27 mouse cellular contexts compared by ENCODE assay signal in genomic region chr12:111237611-111238188, GRCm38 (mm10). TPM values are rescaled to one million over a fixed set of nuclear protein-coding genes. Genes with fewer than 3 reads are reported as not detected.
A peak's percentile ranks its signal among the peaks of the same experiment; 100 is the strongest.
DNase-seq lines count a peak whose midpoint lies in the region; ATAC-seq and TF ChIP-seq lines count a peak whose summit lies in the region.
"Had no signal": no experiment of that assay in that cellular context is flagged by ENCODE, and none has a peak within 500 bp of the region (broad histone marks: within the 10 kb centered on the region; RNA-seq: fewer than 3 reads in every experiment).

No protein-coding gene starts in this region.

- DNase-seq in frontal cortex, postnatal 25 days (ENCODE audit: low spot score in 2 of 2) = no peak
- DNase-seq in limb, embryonic 11.5 days (ENCODE audit: low spot score) = no peak
- DNase-seq in limb, embryonic 10.5 days (ENCODE audit: low spot score) = no peak
- DNase-seq in ES-E14 (ENCODE audit: low read depth, low spot score) = no peak
- no peak for DNase-seq in forebrain, embryonic 11.5 days (ENCODE audit: low spot score)
- DNase-seq in gastrocnemius, postnatal 25 days = no peak
- DNase-seq: adrenal gland, postnatal 36 days; cerebellum, adult 18-20 months; forebrain, postnatal 0 days; heart, adult 2 months; heart, postnatal 4 days; kidney, postnatal 25 days; liver, postnatal 0 days; retina, postnatal 1 day had no signal

- no peak overlapping the region for H3K4me2 ChIP-seq in limb, embryonic 11.5 days (ENCODE audit: low read depth, severe bottlenecking)
- no peak overlapping the region for H3K4me2 ChIP-seq in limb, embryonic 15.5 days
- no peak overlapping the region for H3K4me2 ChIP-seq in forebrain, embryonic 11.5 days (ENCODE audit: low read depth, low read length, severe bottlenecking)
- H3K4me2 ChIP-seq: heart, embryonic 15.5 days; midbrain, embryonic 12.5 days had no signal

- no peaks in the 10 kb centered on the region for H3K4me1 ChIP-seq in limb, embryonic 11.5 days (ENCODE audit: control insufficient read depth, insufficient read depth, low read length)
- no peaks in the 10 kb centered on the region for H3K4me1 ChIP-seq in limb, embryonic 10.5 days
- peaks cover 5 to 15% of the 10 kb centered on the region in 2 experiments for H3K4me1 ChIP-seq in ES-E14 (ENCODE audit: control insufficient read depth in 2 of 2, insufficient read depth in 2 of 2, low read length in 2 of 2, poor library complexity in 1 of 2)
- peaks cover 20% of the 10 kb centered on the region; the same call in 1 of the 2 replicates for H3K4me1 ChIP-seq in limb, embryonic 15.5 days
- H3K4me1 ChIP-seq in forebrain, embryonic 11.5 days (replicated peaks; ENCODE audit: control insufficient read depth, insufficient read depth, low read length) = no peaks in the 10 kb centered on the region; the same call in 1 of the 2 replicates
- H3K4me1 ChIP-seq: midbrain, embryonic 12.5 days had no signal

- peak; percentile 50; the same call in 1 of the 2 replicates for ATAC-seq in frontal cortex, adult (ENCODE audit: low TSS enrichment)
- ATAC-seq in limb, embryonic 11.5 days (ENCODE audit: insufficient number of reproducible peaks, low FRiP score, low TSS enrichment, low read depth) = no peak
- ATAC-seq in limb, embryonic 15.5 days (ENCODE audit: insufficient number of reproducible peaks, low FRiP score, low TSS enrichment, low read depth) = no peak
- no peak for ATAC-seq in forebrain, embryonic 11.5 days (replicated peaks; ENCODE audit: low FRiP score)
- ATAC-seq: forebrain, postnatal 0 days; hindbrain, embryonic 16.5 days; intestine, embryonic 16.5 days; liver, postnatal 0 days had no signal

- no peak overlapping the region for H3K9ac ChIP-seq in limb, embryonic 11.5 days (ENCODE audit: low read length)
- peak overlapping the region; percentile 12; the same call in 1 of the 2 replicates for H3K9ac ChIP-seq in ES-E14 (ENCODE audit: insufficient read depth, low read depth, low read length, poor library complexity, severe bottlenecking)
- no peak overlapping the region for H3K9ac ChIP-seq in limb, embryonic 15.5 days
- no peak overlapping the region for H3K9ac ChIP-seq in forebrain, embryonic 11.5 days (ENCODE audit: low read length)
- H3K9ac ChIP-seq: forebrain, postnatal 0 days; heart, embryonic 15.5 days; liver, postnatal 0 days; midbrain, embryonic 12.5 days had no signal

- no peaks in the 10 kb centered on the region for H3K9me3 ChIP-seq in limb, embryonic 11.5 days (ENCODE audit: control insufficient read depth, low read length)
- no peaks in the 10 kb centered on the region for H3K9me3 ChIP-seq in limb, embryonic 10.5 days (replicated peaks)
- no peaks in the 10 kb centered on the region for H3K9me3 ChIP-seq in ES-E14 (ENCODE audit: control insufficient read depth, insufficient read depth, low read depth, low read length)
- H3K9me3 ChIP-seq in limb, embryonic 15.5 days = no peaks in the 10 kb centered on the region
- H3K9me3 ChIP-seq in forebrain, embryonic 11.5 days (ENCODE audit: control insufficient read depth, low read length) = no peaks in the 10 kb centered on the region
- H3K9me3 ChIP-seq: heart, embryonic 15.5 days; midbrain, embryonic 12.5 days had no signal

- 94% methylated on average over 16 of the region's 16 CpGs for WGBS in limb, embryonic 11.5 days
- WGBS in limb, embryonic 10.5 days = 95% methylated on average over 16 of the region's 16 CpGs
- WGBS in limb, embryonic 15.5 days = 91% methylated on average over 16 of the region's 16 CpGs
- WGBS in forebrain, embryonic 11.5 days = 96% methylated on average over 16 of the region's 16 CpGs

- in situ Hi-C loops in ES-E14 (cut with MboI; ENCODE audit: low sequenced_read_pairs in 2 of 2, unreplicated experiment in 2 of 2) = no loop called here

- H3K4me3 ChIP-seq in limb, embryonic 11.5 days (ENCODE audit: low read depth, low read length) = no peak overlapping the region
- H3K4me3 ChIP-seq in limb, embryonic 10.5 days = no peak overlapping the region
- H3K4me3 ChIP-seq in ES-E14 (ENCODE audit: insufficient read depth in 1 of 2, low read depth in 1 of 2, low read length in 2 of 2, poor library complexity in 1 of 2, severe bottlenecking in 1 of 2) = peak overlapping the region in 1 of 2 experiments; percentile 9; a peak in 2 of 4 replicates
- no peak overlapping the region for H3K4me3 ChIP-seq in limb, embryonic 15.5 days
- no peak overlapping the region for H3K4me3 ChIP-seq in forebrain, embryonic 11.5 days (ENCODE audit: low read depth, low read length)
- H3K4me3 ChIP-seq: heart, adult 2 months; heart, embryonic 15.5 days; midbrain, embryonic 12.5 days had no signal

- peaks cover 8% of the 10 kb centered on the region; the same call in 1 of the 2 replicates for H3K36me3 ChIP-seq in limb, embryonic 11.5 days (ENCODE audit: control insufficient read depth, insufficient read depth, low read length)
- peaks cover 59% of the 10 kb centered on the region for H3K36me3 ChIP-seq in limb, embryonic 10.5 days
- H3K36me3 ChIP-seq in ES-E14 (ENCODE audit: control insufficient read depth, insufficient read depth, low read length, poor library complexity, severe bottlenecking) = peaks cover 3% of the 10 kb centered on the region; the same call in 1 of the 2 replicates
- peaks cover 38% of the 10 kb centered on the region for H3K36me3 ChIP-seq in limb, embryonic 15.5 days
- no peaks in the 10 kb centered on the region; the same call in 1 of the 2 replicates for H3K36me3 ChIP-seq in forebrain, embryonic 11.5 days (ENCODE audit: control insufficient read depth, insufficient read depth, low read length)
- H3K36me3 ChIP-seq: heart, embryonic 15.5 days had no signal

- 0 out of 2 replicates have a peak overlapping the region, but pooled peaks have one; percentile 30 for H3K27ac ChIP-seq in limb, embryonic 11.5 days (replicated peaks; ENCODE audit: low read depth, low read length)
- H3K27ac ChIP-seq in limb, embryonic 10.5 days = no peak overlapping the region
- H3K27ac ChIP-seq in ES-E14 (ENCODE audit: insufficient read depth, low read depth, low read length, poor library complexity, severe bottlenecking) = no peak overlapping the region
- peak overlapping the region; percentile 40; the same call in 1 of the 2 replicates for H3K27ac ChIP-seq in limb, embryonic 15.5 days
- no peak overlapping the region for H3K27ac ChIP-seq in forebrain, embryonic 11.5 days (ENCODE audit: low read depth, low read length)
- H3K27ac ChIP-seq: heart, adult 2 months; midbrain, embryonic 12.5 days had no signal

- H3K27me3 ChIP-seq in limb, embryonic 11.5 days (ENCODE audit: control insufficient read depth, insufficient read depth, low read length) = no peaks in the 10 kb centered on the region; the same call in 1 of the 2 replicates
- no peaks in the 10 kb centered on the region for H3K27me3 ChIP-seq in limb, embryonic 10.5 days (ENCODE audit: low read depth, poor library complexity, severe bottlenecking)
- H3K27me3 ChIP-seq in limb, embryonic 15.5 days = no peaks in the 10 kb centered on the region
- H3K27me3 ChIP-seq in forebrain, embryonic 11.5 days (ENCODE audit: control insufficient read depth, insufficient read depth, low read length) = no peaks in the 10 kb centered on the region
- H3K27me3 ChIP-seq: CH12.LX; heart, embryonic 15.5 days; midbrain, embryonic 12.5 days had no signal

TF ChIP-seq in ES-E14, 5 proteins besides CTCF, POLR2A, EP300 and RAD21:
- TF ChIP-seq ZC3H11A (IDR thresholded peaks at IDR 0.05; ENCODE audit: borderline replicate concordance, low read depth, low read length) (no peak), CHD2 (IDR thresholded peaks at IDR 0.05; ENCODE audit: low read depth, low read length) (no peak), HCFC1 (IDR thresholded peaks at IDR 0.05; ENCODE audit: borderline replicate concordance, insufficient read depth, low read length) (no peak), ZNF384 (IDR thresholded peaks at IDR 0.05; ENCODE audit: low read depth, low read length) (no peak), MAFK (IDR thresholded peaks at IDR 0.05; ENCODE audit: insufficient read depth, low read depth, low read length) (no peak)

RNA-seq across cellular contexts. Expression of gene Amn, which starts 33.2 kb away (rescaled TPM):
- polyA plus RNA-seq in limb, embryonic 11.5 days (2014; fragmentation: Nextera tagmentation; extraction: Ambion mirVana) = 0.28 and 0.29 TPM in 2 replicates
- polyA plus RNA-seq in limb, embryonic 10.5 days (2016; fragmentation: Nextera tagmentation; extraction: Ambion mirVana) = 0.30 and 0.33 TPM in 2 replicates
- total RNA-seq in ES-E14 (2012; rRNA removed) = 9.3 and 15.5 TPM in 2 replicates
- 1.0 and 1.2 TPM in 2 replicates for polyA plus RNA-seq in limb, embryonic 15.5 days (2015; fragmentation: Nextera tagmentation; extraction: Ambion mirVana)
- polyA plus RNA-seq in forebrain, embryonic 11.5 days (2014; fragmentation: Nextera tagmentation; extraction: Ambion mirVana) = 0.45 TPM in 1 of 2 replicates, not detected in the other
- not detected for total RNA-seq in gastrocnemius, postnatal 25 days (2021)
- total RNA-seq: adrenal gland, postnatal 36 days; gastrocnemius, adult 8-10 months; heart, adult 2 months; monocyte, adult 5-6 weeks had no signal
- polyA plus RNA-seq: heart, adult 2 months; neural tube, embryonic 11.5 days had no signal

RNA-seq across cellular contexts. Expression of gene 4930595D18Rik, which starts 53.4 kb away (rescaled TPM):
- polyA plus RNA-seq in limb, embryonic 11.5 days (2014; fragmentation: Nextera tagmentation; extraction: Ambion mirVana) = not detected in 2 replicates
- not detected in 2 replicates for polyA plus RNA-seq in limb, embryonic 10.5 days (2016; fragmentation: Nextera tagmentation; extraction: Ambion mirVana)
- not detected in 2 replicates for total RNA-seq in ES-E14 (2012; rRNA removed)
- polyA plus RNA-seq in limb, embryonic 15.5 days (2015; fragmentation: Nextera tagmentation; extraction: Ambion mirVana) = not detected in 2 replicates
- polyA plus RNA-seq in forebrain, embryonic 11.5 days (2014; fragmentation: Nextera tagmentation; extraction: Ambion mirVana) = not detected in 2 replicates
- not detected for total RNA-seq in gastrocnemius, postnatal 25 days (2021)
- total RNA-seq: adrenal gland, postnatal 36 days; CH12.LX; gastrocnemius, adult 8-10 months; heart, adult 2 months; heart, postnatal 4 days; left cerebral cortex, postnatal 25 days; liver, adult 2 months; monocyte, adult 5-6 weeks had no signal
- polyA plus RNA-seq: embryonic facial prominence, embryonic 11.5 days; forebrain, postnatal 0 days; heart, adult 2 months; heart, embryonic 15.5 days; intestine, embryonic 16.5 days; liver, adult 2 months; liver, postnatal 0 days; midbrain, embryonic 12.5 days; neural tube, embryonic 11.5 days had no signal

Comparison
In these comparisons a context has a peak if more than half of its experiments do, and no peak if none do; other contexts are left out.
1. H3K27ac ChIP-seq: peak in limb, embryonic 11.5 days (single experiment) and limb, embryonic 15.5 days (single experiment); none in limb, embryonic 10.5 days (single experiment), ES-E14 (single experiment) and forebrain, embryonic 11.5 days (single experiment).